Mouse (Mus musculus): ENCODE results near the gene Olfr896-ps1. TPM values are rescaled to one million over a fixed set of nuclear protein-coding genes. Genes with fewer than 3 reads are reported as not detected.

Olfr896-ps1 gene
- total RNA-seq (2021), result not detected
- long read RNA-seq, experiment 1, result 0 reads
- long read RNA-seq, experiment 2, result 0 reads

- DNase-seq, result no peak
Measured at GRCm38 (mm10) chr9:38290807-38291206, at the start of gene Olfr896-ps1. Olfr896-ps1 (plus strand) TSS chr9:38291107.

- no peak for DNase-seq
Measured at GRCm38 (mm10) chr9:38252474-38252873, 38.4 kb upstream of the Olfr896-ps1 start, which contains the start of gene Olfr143. Olfr143 (plus strand) TSS chr9:38252774.

- DNase-seq, result no peak
Measured at GRCm38 (mm10) chr9:38267551-38267950, 23.4 kb upstream of the Olfr896-ps1 start, which contains the start of gene Olfr895. Olfr895 (plus strand) TSS chr9:38267851.

GRCm38 (mm10) chr9:38328760-38329159 is 37.9 kb downstream of the Olfr896-ps1 start, which contains the start of gene Olfr25:
Olfr25 (plus strand) TSS chr9:38329060.
- no peak for DNase-seq

Other genes starting within 250 kb of the Olfr896-ps1 start
- not detected for gene Olfr884, start 244.6 kb upstream of the Olfr896-ps1 start, total RNA-seq (2021)
- not detected for gene Olfr885, start 229.8 kb upstream of the Olfr896-ps1 start, total RNA-seq (2021)
- not detected for gene Olfr887, start 207.0 kb upstream of the Olfr896-ps1 start, total RNA-seq (2021)
- not detected for gene Olfr888, start 183.0 kb upstream of the Olfr896-ps1 start, total RNA-seq (2021)
- gene Olfr889, start 175.9 kb upstream of the Olfr896-ps1 start, total RNA-seq (2021), result not detected
- gene Olfr890, start 148.6 kb upstream of the Olfr896-ps1 start, total RNA-seq (2021), result not detected
- gene Olfr891, start 110.3 kb upstream of the Olfr896-ps1 start, total RNA-seq (2021), result not detected
- gene Olfr893, start 82.7 kb upstream of the Olfr896-ps1 start, total RNA-seq (2021), result not detected
- gene Olfr894, start 73.1 kb upstream of the Olfr896-ps1 start, total RNA-seq (2021), result not detected
- gene Olfr143, start 38.3 kb upstream of the Olfr896-ps1 start, total RNA-seq (2021), result not detected
- not detected for gene Olfr895, start 23.3 kb upstream of the Olfr896-ps1 start, total RNA-seq (2021)
- not detected for gene Olfr25, start 38.0 kb downstream of the Olfr896-ps1 start, total RNA-seq (2021)
- gene Olfr898, start 57.3 kb downstream of the Olfr896-ps1 start, total RNA-seq (2021), result not detected
- not detected for gene Olfr250, start 75.8 kb downstream of the Olfr896-ps1 start, total RNA-seq (2021)
- not detected for gene Olfr251, start 86.0 kb downstream of the Olfr896-ps1 start, total RNA-seq (2021)
- gene Olfr147, start 110.6 kb downstream of the Olfr896-ps1 start, total RNA-seq (2021), result not detected
- not detected for gene Olfr901, start 138.3 kb downstream of the Olfr896-ps1 start, total RNA-seq (2021)
- gene Olfr902, start 156.5 kb downstream of the Olfr896-ps1 start, total RNA-seq (2021), result not detected
- not detected for gene Olfr904, start 172.0 kb downstream of the Olfr896-ps1 start, total RNA-seq (2021)
- not detected for gene Olfr905, start 180.0 kb downstream of the Olfr896-ps1 start, total RNA-seq (2021)
- not detected for gene Olfr906, start 196.0 kb downstream of the Olfr896-ps1 start, total RNA-seq (2021)
- not detected for gene Olfr907, start 204.7 kb downstream of the Olfr896-ps1 start, total RNA-seq (2021)
- not detected for gene Olfr911-ps1, start 230.5 kb downstream of the Olfr896-ps1 start, total RNA-seq (2021)
- gene Olfr910, start 246.7 kb downstream of the Olfr896-ps1 start, total RNA-seq (2021), result not detected